Mouse (Mus musculus) CH12.LX (cell line): ENCODE measurements around the gene Krba1.

ENCODE experiments used
- CTCF ChIP-seq, 2 experiments: IDR thresholded peaks in 1 of 2; conservative IDR thresholded peaks in 1 of 2; 2 replicates each; pipeline ENCODE4 v1.5.1; 2011 to 2012; ENCODE audit warnings: low read depth in 2 of 2, low read length in 2 of 2, improper control_type of control experiment in 1 of 2, inconsistent platforms in 1 of 2, mild to moderate bottlenecking in 1 of 2, moderate library complexity in 1 of 2
- POLR2A ChIP-seq: IDR thresholded peaks from 2 replicates; pipeline ENCODE4 v1.6.1; 2011; ENCODE audit warnings: low read depth, mild to moderate bottlenecking, improper control_type of control experiment, low read length
- USF1 ChIP-seq: IDR thresholded peaks from 2 replicates; pipeline ENCODE4 v1.6.1; 2014; ENCODE audit warnings: low read depth, mild to moderate bottlenecking, inconsistent platforms, low read length, improper control_type of control experiment

DNA sequence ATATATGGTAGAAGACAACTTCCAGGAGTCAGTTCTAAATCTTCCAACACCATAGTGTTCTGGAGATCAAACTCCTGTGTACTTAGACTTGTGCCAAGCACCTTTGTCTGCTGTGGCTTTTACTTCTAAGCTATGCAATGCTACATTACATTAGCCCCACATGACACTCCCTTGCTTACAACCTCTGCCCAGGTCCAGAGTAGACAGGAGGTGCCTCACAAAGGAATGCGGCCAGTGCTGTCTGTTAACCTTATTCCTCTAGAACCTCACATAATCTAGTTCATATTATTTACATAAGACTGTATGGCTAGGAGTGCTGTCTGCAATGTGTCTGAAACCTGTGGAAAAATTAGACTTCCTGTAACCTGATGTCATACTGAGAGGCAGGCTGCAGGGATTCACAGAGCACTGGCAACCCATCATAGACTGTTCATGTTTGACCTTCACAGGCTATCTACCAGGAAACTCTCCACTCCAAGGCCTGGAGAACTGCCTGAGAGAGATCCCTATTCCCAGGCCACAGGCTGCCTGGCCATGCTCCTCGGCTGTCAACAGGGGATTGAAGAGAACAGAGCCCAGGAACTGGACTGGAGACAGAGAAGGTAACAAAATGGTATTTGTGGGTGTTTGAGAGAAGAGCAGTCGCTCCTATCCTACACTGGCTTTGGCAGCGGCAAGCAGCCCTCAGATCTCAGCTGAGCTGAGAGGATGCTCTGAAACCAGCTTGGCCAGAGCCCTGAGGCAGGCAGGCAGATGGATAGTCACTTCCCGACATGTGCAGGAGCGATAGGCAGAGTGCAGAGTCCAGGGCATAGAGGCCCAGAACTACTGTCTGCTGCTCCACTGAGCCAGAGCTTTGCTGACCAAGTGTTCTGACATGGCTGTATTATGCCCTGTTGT lies 16.1 kb downstream of the Krba1 start:
- TF ChIP-seq USF1, result no peak
- TF ChIP-seq CTCF (conservative IDR thresholded peaks at IDR 0.05 in 1 of 2, IDR thresholded peaks at IDR 0.05 in 1 of 2; ENCODE audit: low read depth in 2 of 2, low read length in 2 of 2), result no peak
- no peak for TF ChIP-seq POLR2A
